Mouse (Mus musculus) embryonic facial prominence, embryonic 12.5 days (tissue): ENCODE data around the gene Lin28b. TPM values are rescaled to one million over a fixed set of nuclear protein-coding genes. Genes with fewer than 3 reads are reported as not detected.
A peak's percentile ranks its signal among the peaks of the same experiment; 100 is the strongest.
"Not testable (repeated sequence)": the region's sequence is repeated elsewhere in the genome, so short reads cannot be mapped to it uniquely, and the experiment has no call there.

Experiments
- ATAC-seq: fragments of 200-750 bp; cut with Nextera tagmentation; 2 replicates; pipeline ENCODE4 v1.8.0; 2017; ENCODE audit not compliant: insufficient number of reproducible peaks, insufficient read depth, low FRiP score, low TSS enrichment
- H3K27ac ChIP-seq: fragments of 300-500 bp; sonication (generic); 2 replicates; pipeline ENCODE4 v1.5.1; 2016; ENCODE audit warnings: mild to moderate bottlenecking
- H3K27me3 ChIP-seq: fragments of 300-500 bp; sonication (generic); 2 replicates; pipeline ENCODE4 v1.6.1; 2016; ENCODE audit warnings: mild to moderate bottlenecking, moderate library complexity
- H3K36me3 ChIP-seq: fragments of 300-500 bp; sonication (generic); 2 replicates; pipeline ENCODE4 v1.6.1; 2016; ENCODE audit warnings: mild to moderate bottlenecking
- H3K4me1 ChIP-seq: fragments of 300-500 bp; sonication (generic); 2 replicates; pipeline ENCODE4 v1.6.1; 2016
- H3K4me2 ChIP-seq: fragments of 300-500 bp; sonication (generic); replicated peaks from 2 replicates; pipeline ENCODE4 v1.6.1; 2016; ENCODE audit warnings: mild to moderate bottlenecking, moderate library complexity
- H3K4me3 ChIP-seq: fragments of 300-500 bp; sonication (generic); 2 replicates; pipeline ENCODE4 v1.5.1; 2016; ENCODE audit warnings: mild to moderate bottlenecking
- H3K9ac ChIP-seq: fragments of 300-500 bp; sonication (generic); 2 replicates; pipeline ENCODE4 v1.6.1; 2016; ENCODE audit warnings: mild to moderate bottlenecking, moderate library complexity
- H3K9me3 ChIP-seq: fragments of 300-500 bp; sonication (generic); 2 replicates; pipeline ENCODE4 v1.6.1; 2016; ENCODE audit warnings: mild to moderate bottlenecking, moderate library complexity
- WGBS: fragments of 180-500 bp; shearing (Covaris S2); methylation state at CpG from one replicate; pipeline ENCODE4 v1.1.7; 2016; 5-methylcytosine and 5-hydroxymethylcytosine counted together
- polyA plus RNA-seq: library from polyadenylated mRNA; unstranded; fragments of >200 nt; fragmentation: Nextera tagmentation; extraction: Ambion mirVana; gene quantifications from 2 replicates; pipeline ENCODE4 v1.2.1, GENCODE M21; 2016

Gene Lin28b
- polyA plus RNA-seq, 1 experiment from 2014 or later, result 7.2 TPM

DNA sequence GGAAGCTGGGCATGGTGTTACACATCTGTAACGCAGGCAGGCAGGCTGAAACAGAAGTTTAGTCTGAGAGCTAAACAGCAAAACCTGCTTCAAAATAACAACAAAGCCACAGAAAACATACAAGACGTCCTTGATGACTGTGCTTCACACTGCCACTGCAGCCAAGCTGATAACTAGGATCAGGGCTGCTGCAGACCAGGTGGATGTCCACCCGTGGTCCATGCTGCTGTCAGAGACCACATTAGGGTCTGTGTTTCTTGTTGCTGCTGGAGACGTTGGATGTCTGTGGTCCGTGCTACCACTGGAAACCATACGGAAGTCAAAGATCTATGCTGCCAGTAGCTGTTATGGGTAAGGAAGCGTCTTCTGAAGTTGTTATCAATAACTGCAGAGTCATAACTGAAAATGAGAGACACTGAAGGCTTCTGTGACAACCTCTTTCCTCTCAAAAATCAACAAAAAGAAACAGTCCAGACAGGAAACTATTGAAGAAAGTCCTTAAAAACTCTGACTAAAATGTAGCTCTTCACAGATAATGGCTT, 86.4 kb downstream of the Lin28b start:
- no peaks in the 10 kb centered on the region for H3K36me3 ChIP-seq
- H3K9me3 ChIP-seq, result no peaks in the 10 kb centered on the region
- H3K27ac ChIP-seq, result no peak overlapping the region
- no peak overlapping the region for H3K9ac ChIP-seq
- no peaks in the 10 kb centered on the region for H3K27me3 ChIP-seq
- WGBS, result 78% methylated on average over 7 of the region's 7 CpGs
- no peak overlapping the region for H3K4me3 ChIP-seq
- no peaks in the 10 kb centered on the region for H3K4me1 ChIP-seq
- H3K4me2 ChIP-seq, result no peak overlapping the region
- ATAC-seq, result no peak

DNA sequence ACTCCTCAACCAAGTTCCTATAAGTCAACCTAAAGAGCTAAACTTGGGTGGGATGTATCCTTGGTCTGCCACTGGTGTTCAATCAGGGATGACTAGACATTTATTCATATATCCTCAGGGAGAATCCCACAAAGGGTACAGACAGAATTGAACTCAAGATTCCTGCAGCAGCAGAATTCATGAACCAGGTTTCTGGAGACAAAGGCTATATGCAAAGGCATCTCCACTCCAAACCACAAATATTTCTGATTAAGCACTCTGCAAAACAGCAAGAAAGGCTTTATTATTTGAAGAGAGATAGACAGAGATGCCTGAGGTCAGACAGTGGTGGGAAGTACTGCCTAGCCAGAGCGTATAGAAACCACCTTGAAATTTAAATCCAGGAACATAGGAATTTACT, 88.0 kb downstream of the Lin28b start:
- H3K9me3 ChIP-seq, result no peaks in the 10 kb centered on the region
- no peak overlapping the region for H3K9ac ChIP-seq
- H3K27me3 ChIP-seq, result no peaks in the 10 kb centered on the region
- H3K4me3 ChIP-seq, result no peak overlapping the region
- no peak for ATAC-seq
- 59% methylated on average over 1 of the region's 1 CpGs for WGBS
- H3K4me2 ChIP-seq, result no peak overlapping the region
- no peak overlapping the region for H3K27ac ChIP-seq
- H3K36me3 ChIP-seq, result no peaks in the 10 kb centered on the region
- no peaks in the 10 kb centered on the region for H3K4me1 ChIP-seq

DNA sequence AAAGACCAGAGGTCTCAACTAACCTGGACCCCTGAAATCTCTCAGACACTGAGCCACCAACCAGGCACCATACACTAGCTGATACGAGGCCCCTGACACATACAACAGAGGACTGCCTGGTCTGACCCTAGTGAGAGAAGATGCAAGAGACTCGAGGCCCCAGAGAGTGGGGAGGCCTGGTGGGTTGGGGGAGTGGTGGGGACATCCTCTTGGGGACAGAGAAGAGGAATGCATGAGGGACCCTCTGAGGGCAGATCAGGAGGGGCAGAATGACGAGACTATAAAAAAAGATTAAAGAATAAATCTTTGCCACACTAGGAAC, 103.6 kb downstream of the Lin28b start:
- H3K4me2 ChIP-seq, result no peak overlapping the region
- no peak overlapping the region for H3K27ac ChIP-seq
- no peak overlapping the region for H3K4me3 ChIP-seq
- H3K4me1 ChIP-seq, result no peaks in the 10 kb centered on the region
- WGBS, result 67% methylated on average over 3 of the region's 3 CpGs
- no peaks in the 10 kb centered on the region for H3K9me3 ChIP-seq
- no peak for ATAC-seq
- no peak overlapping the region for H3K9ac ChIP-seq
- no peaks in the 10 kb centered on the region for H3K36me3 ChIP-seq
- H3K27me3 ChIP-seq, result no peaks in the 10 kb centered on the region

DNA sequence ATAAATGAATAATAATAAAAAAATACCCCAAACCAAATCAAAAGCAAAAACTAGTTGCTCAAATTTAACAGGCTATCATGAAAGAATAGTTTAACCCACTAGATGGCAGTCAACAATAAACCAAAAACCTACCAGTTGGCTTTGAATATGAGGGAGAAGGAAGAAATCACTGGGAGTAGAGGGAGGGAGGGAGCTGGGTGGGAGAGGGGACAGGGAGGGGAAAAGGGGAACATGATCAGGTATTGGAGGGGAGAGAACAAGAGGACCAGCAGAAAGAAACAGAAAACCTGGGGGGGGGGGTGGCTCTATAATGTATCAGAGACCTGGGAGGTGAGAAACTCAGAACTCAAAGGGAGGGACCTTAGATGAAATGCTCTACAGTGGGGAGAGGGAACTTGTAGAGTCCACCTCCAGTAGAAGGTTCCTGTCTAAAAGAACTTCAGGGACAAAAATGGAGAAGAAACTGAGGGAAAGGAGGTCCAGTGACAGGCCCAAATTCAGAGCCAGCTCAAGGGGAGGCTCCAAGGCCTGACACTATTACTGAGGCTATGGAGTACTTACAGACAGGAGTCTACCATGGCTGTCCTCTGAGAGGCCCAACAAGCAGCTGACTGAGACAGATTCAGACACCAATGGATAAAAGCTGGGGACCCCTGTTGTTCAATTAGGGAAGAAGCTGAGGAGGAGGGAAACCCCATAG, 104.1 kb downstream of the Lin28b start:
- no peak for ATAC-seq

DNA sequence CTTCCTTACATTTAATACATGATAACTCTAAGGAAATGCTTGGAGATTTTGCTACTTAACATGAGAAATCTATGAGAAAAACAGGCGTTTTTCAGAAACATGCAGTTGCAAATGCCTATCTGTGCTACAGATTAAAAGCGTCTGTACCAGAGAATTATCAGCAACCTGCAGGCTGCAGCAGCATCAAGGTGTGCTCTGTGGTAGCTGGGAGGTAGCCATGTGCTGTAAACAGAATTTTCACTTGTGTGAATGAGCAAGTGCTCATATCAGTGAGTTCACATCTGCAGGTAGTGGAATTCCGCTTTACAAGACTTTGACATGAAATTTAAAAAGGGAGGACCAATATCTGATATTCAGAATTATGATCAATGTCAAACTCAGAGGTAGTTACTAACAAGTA, 107.9 kb downstream of the Lin28b start:
- Histone ChIP-seq H3K4me3 (no peak overlapping the region), H3K36me3 (no peaks in the 10 kb centered on the region), H3K9me3 (no peaks in the 10 kb centered on the region), H3K9ac (no peak overlapping the region), H3K4me1 (no peaks in the 10 kb centered on the region), H3K27ac (no peak overlapping the region), H3K27me3 (no peaks in the 10 kb centered on the region), H3K4me2 (no peak overlapping the region)
- ATAC-seq, result no peak
- 84% methylated on average over 3 of the region's 3 CpGs for WGBS

More for the DNA sequence above, 104.1 kb downstream of the Lin28b start:
- Histone ChIP-seq H3K9me3 (no peaks in the 10 kb centered on the region), H3K4me1 (no peaks in the 10 kb centered on the region), H3K36me3 (no peaks in the 10 kb centered on the region), H3K27me3 (no peaks in the 10 kb centered on the region), H3K9ac (no peak overlapping the region), H3K4me2 (no peak overlapping the region), H3K27ac (no peak overlapping the region), H3K4me3 (no peak overlapping the region)

DNA sequence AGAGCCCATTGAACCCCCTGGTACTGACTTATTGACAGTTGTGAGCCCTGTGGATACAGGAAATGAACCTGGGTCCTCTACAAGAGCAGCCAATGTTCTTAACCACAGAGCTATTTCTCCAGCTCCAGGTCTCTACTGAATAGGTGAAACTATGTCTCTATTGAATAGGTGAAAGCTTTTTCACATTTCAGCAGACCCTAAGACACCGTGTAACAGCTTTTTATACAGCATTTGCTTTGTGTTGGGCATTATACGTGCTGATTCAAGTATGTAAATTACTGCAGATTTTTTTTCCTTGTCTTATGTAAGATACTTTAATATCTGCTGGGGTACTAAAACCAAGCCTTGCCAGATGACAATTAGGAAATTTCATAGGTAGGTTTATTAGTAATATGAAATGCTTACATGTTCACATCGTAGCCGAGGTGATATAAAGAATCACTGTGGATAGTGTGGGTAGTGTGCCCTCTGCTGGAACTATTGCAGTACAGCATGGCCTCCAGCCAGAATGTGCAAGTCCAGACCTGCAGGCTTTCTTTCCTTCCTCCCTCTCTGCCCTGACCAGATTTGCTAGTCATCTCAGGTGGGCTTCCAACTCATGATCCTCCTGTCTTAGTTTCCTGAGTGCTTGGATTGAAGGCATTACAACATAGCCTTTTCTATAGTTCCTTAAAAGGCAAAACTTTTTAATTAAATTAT, 113.1 kb downstream of the Lin28b start:
- H3K4me2 ChIP-seq, result no peak overlapping the region
- WGBS, result 67% methylated on average over 4 of the region's 4 CpGs
- 0 out of 2 replicates have a peak, but pooled peaks have one; percentile 56 for ATAC-seq

DNA sequence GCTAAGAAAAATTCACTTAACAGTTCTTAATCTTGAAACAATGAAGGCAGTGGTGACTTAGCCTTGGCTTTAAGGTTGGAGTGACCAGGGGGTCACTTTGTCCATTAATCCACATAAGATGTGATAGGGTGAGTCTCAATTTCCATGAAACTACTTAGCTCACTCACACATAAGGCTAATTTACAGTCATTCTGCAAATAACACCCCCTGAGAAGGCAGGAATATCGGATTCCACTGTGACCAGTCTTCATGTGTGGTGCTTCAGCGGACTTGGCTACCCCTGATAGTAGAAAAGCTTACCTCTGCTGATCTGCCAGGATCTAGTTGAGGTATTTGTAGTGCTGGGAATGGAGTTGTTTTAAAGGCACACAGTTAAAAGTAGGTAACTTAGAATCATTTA, 115.7 kb downstream of the Lin28b start:
- no peak overlapping the region for H3K4me3 ChIP-seq
- no peaks in the 10 kb centered on the region for H3K4me1 ChIP-seq
- H3K4me2 ChIP-seq, result no peak overlapping the region
- H3K36me3 ChIP-seq, result no peaks in the 10 kb centered on the region
- WGBS, result 68% methylated on average over 2 of the region's 2 CpGs
- H3K27me3 ChIP-seq, result no peaks in the 10 kb centered on the region
- H3K27ac ChIP-seq, result no peak overlapping the region
- H3K9ac ChIP-seq, result no peak overlapping the region
- ATAC-seq, result no peak
- H3K9me3 ChIP-seq, result no peaks in the 10 kb centered on the region

More for the DNA sequence above, 113.1 kb downstream of the Lin28b start:
- Histone ChIP-seq H3K4me1 (no peaks in the 10 kb centered on the region), H3K27me3 (no peaks in the 10 kb centered on the region), H3K9me3 (no peaks in the 10 kb centered on the region), H3K36me3 (no peaks in the 10 kb centered on the region), H3K27ac (no peak overlapping the region), H3K9ac (no peak overlapping the region), H3K4me3 (no peak overlapping the region)

DNA sequence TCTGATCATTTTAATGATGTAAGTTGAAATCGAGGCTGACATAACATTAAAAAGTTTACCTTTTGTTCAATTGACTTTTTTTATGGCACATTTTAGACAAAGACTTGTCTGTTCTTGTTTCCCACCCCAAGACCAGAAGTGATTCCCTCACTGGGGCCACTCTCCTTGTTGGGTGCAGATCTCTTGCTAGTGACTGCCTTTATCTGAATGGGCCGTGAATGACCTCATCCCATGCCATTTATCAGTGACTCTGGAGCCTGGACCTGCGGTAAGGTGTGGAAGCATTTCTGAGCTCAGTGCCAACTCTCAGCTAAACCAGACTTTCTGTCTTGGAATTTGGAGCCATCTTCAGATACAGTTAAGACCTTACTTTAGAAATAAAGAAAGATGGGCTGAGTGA, 116.6 kb downstream of the Lin28b start:
- H3K4me2 ChIP-seq, result no peak overlapping the region
- no peaks in the 10 kb centered on the region for H3K27me3 ChIP-seq
- no peaks in the 10 kb centered on the region for H3K4me1 ChIP-seq
- H3K9ac ChIP-seq, result no peak overlapping the region
- H3K36me3 ChIP-seq, result no peaks in the 10 kb centered on the region
- WGBS, result 89% methylated on average over 3 of the region's 3 CpGs
- no peak overlapping the region for H3K27ac ChIP-seq
- no peaks in the 10 kb centered on the region for H3K9me3 ChIP-seq
- no peak overlapping the region for H3K4me3 ChIP-seq
- no peak for ATAC-seq

DNA sequence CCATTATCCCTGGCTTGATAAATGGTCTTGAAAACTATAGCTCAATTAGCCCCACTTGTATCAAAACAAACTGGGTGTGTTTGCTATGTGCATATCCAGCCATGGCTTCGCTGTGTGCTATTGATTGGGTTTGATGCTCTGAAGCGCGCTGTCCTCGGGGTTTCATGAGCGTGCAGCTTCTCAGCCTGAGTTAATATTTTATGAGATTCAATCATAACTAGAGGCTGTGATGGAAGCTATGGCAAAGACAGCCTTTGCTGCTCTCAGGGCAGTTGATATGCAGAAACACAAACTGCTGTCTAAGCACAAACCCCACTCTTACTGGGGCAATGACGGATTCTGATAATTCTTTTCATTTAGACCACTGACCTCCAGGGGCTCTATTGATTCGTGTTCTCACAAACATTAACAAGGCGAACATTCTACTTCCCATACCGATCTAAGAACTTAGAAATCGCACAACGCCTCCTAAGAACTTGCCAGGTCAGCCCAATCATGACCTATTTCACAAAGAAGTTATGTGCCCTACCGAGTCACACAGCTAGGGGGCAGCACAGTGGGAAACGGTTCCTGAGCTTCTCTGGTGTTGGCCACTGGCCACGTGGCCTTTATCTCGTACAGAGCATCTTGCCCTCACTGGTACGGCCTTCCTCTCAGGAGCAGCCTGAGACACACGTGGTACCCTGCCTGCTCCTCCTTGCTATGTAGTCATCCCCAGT, 119.0 kb downstream of the Lin28b start:
- H3K4me3 ChIP-seq, result no peak overlapping the region
- H3K4me2 ChIP-seq, result no peak overlapping the region
- H3K9me3 ChIP-seq, result no peaks in the 10 kb centered on the region
- no peak overlapping the region for H3K27ac ChIP-seq
- no peaks in the 10 kb centered on the region for H3K36me3 ChIP-seq
- no peak for ATAC-seq
- no peak overlapping the region for H3K9ac ChIP-seq
- 87% methylated on average over 17 of the region's 17 CpGs for WGBS
- H3K27me3 ChIP-seq, result no peaks in the 10 kb centered on the region
- H3K4me1 ChIP-seq, result peaks cover 4% of the 10 kb centered on the region; the same call in 1 of the 2 replicates

DNA sequence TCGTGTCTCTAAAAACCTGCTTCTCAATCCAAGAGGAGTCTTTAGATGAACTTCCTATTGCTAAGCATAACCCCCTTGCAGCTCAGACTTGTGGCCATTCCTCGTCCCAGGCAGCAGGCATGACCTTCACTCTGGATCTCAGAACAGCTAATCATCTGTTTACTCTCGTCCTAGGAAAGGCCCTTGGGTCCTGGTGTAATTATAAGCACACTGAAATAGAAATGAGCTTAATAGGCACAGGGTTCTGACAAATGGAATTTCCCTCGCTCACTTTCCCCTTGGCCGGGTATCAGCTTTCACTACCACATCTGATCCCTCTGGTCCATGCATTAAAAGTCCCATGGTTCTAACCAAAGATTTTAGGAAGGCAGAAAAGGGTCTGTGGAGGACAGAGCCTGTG, 122.8 kb downstream of the Lin28b start:
- Histone ChIP-seq H3K36me3 (no peaks in the 10 kb centered on the region), H3K4me2 (no peak overlapping the region), H3K27ac (no peak overlapping the region), H3K9me3 (no peaks in the 10 kb centered on the region), H3K9ac (no peak overlapping the region), H3K4me3 (no peak overlapping the region), H3K27me3 (no peaks in the 10 kb centered on the region), H3K4me1 (peaks cover 4% of the 10 kb centered on the region; the same call in 1 of the 2 replicates)
- 18% methylated on average over 5 of the region's 5 CpGs for WGBS
- ATAC-seq, result no peak

DNA sequence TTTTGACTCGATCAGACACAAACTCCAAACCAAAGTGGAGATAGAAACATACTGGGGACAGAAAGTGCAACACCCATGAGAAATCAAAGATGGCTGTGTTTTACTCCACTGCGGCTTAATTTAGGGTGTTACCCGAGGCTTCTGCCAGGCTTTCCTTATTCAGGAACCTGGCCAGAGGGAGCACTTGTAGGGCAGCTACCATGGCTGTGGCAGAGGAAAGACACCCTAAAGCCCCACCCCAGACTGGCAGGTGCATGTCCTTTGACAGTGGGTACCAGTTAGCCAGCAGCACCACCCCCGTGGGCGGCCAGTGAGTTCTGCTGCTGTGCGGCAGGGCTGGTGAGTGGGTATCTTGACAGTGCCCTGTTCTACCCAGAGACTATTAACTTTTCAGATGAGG, 130.1 kb downstream of the Lin28b start:
- H3K9ac ChIP-seq, result no peak overlapping the region
- H3K36me3 ChIP-seq, result no peaks in the 10 kb centered on the region
- no peak overlapping the region for H3K27ac ChIP-seq
- H3K27me3 ChIP-seq, result no peaks in the 10 kb centered on the region
- no peak overlapping the region for H3K4me3 ChIP-seq
- no peaks in the 10 kb centered on the region for H3K9me3 ChIP-seq
- no peak overlapping the region for H3K4me2 ChIP-seq
- no peaks in the 10 kb centered on the region for H3K4me1 ChIP-seq
- 91% methylated on average over 6 of the region's 6 CpGs for WGBS
- ATAC-seq, result no peak

DNA sequence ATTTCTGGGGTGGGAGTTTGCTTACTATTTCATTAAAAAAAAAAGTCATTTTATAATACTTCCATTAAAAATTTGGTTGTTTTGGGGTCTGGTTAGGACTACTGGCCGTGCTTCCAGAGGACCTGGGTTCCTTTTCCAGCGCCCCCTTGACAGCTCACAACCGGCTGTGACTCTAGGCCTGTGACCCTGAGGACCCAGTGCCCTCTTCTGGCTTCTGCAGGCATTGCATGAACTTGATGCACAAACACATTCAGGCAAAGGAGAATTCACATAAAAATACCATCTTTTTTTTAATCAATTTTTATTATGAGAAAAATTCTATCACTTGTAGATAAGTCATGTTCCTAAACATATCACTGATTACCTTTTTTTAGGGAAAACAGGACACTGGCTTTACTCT, 138.1 kb downstream of the Lin28b start:
- not testable (repeated sequence) for H3K4me1 ChIP-seq, H3K9ac ChIP-seq, H3K36me3 ChIP-seq, H3K4me2 ChIP-seq, H3K27me3 ChIP-seq, H3K27ac ChIP-seq, H3K4me3 ChIP-seq, H3K9me3 ChIP-seq, ATAC-seq
- WGBS, result 78% methylated on average over 3 of the region's 3 CpGs
